Mouse (Mus musculus): ENCODE data around the gene Sipa1l3.

DNA sequence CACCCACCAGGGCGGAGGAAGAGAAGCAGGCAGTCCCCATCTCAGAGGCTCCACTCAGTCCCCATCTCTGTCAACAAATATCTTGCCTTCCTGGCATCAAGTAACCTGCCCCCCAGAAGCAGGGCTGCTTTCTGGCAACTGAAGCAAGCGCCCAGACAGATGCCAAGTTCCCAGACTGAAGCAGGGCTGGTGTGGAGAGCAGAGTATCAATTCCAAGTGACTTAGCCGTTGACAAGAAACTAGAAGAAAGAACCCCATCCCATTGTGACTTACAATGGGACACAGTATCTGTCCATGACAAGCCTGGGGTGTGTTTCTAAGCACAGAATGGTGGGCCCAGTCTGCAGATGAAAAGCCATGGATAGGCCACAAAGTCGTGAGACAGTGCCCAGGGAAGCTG lies 52.7 kb downstream of the Sipa1l3 start:
- TF ChIP-seq CTCF (IDR thresholded peaks at IDR 0.05; ENCODE audit: extremely low read depth, insufficient read depth, insufficient read length, insufficient replicate concordance) (no peak), POLR2A (IDR thresholded peaks at IDR 0.05; ENCODE audit: low read depth, low read length) (no peak)

Measured in spleen, adult 2 months (tissue).